Mouse (Mus musculus) midbrain, embryonic 12.5 days (tissue): ENCODE results near the gene Kif19a. TPM values are rescaled to one million over a fixed set of nuclear protein-coding genes. Genes with fewer than 3 reads are reported as not detected.
A peak's percentile ranks its signal among the peaks of the same experiment; 100 is the strongest.

ENCODE experiments used
- ATAC-seq: fragments of 200-750 bp; cut with Nextera tagmentation; 2 replicates; pipeline ENCODE4 v1.8.0; 2017; ENCODE audit warnings: low read depth, moderate TSS enrichment, moderate library complexity; ENCODE audit not compliant: low FRiP score
- H3K27ac ChIP-seq: fragments of 300-500 bp; sonication (generic); replicated peaks from 2 replicates; pipeline ENCODE4 v1.5.1; 2016; ENCODE audit warnings: mild to moderate bottlenecking
- H3K27me3 ChIP-seq: fragments of 300-500 bp; sonication (generic); 2 replicates; pipeline ENCODE4 v1.6.1; 2016; ENCODE audit warnings: mild to moderate bottlenecking
- H3K36me3 ChIP-seq: fragments of 300-500 bp; sonication (generic); 2 replicates; pipeline ENCODE4 v1.6.1; 2016
- H3K4me1 ChIP-seq: fragments of 300-500 bp; sonication (generic); 2 replicates; pipeline ENCODE4 v1.6.1; 2016
- H3K4me2 ChIP-seq: fragments of 300-500 bp; sonication (generic); replicated peaks from 2 replicates; pipeline ENCODE4 v1.6.1; 2016; ENCODE audit warnings: mild to moderate bottlenecking, moderate library complexity
- H3K4me3 ChIP-seq: fragments of 300-500 bp; sonication (generic); 2 replicates; pipeline ENCODE4 v1.5.1; 2016; ENCODE audit warnings: mild to moderate bottlenecking
- H3K9ac ChIP-seq: fragments of 300-500 bp; sonication (generic); replicated peaks from 2 replicates; pipeline ENCODE4 v1.6.1; 2016; ENCODE audit warnings: mild to moderate bottlenecking, moderate library complexity
- H3K9me3 ChIP-seq: fragments of 300-500 bp; sonication (generic); 2 replicates; pipeline ENCODE4 v1.6.1; 2016; ENCODE audit warnings: mild to moderate bottlenecking
- WGBS: fragments of 180-500 bp; shearing (Covaris S2); methylation state at CpG from one replicate; pipeline ENCODE4 v1.1.7; 2016; 5-methylcytosine and 5-hydroxymethylcytosine counted together
- polyA plus RNA-seq: library from polyadenylated mRNA; unstranded; fragments of >200 nt; fragmentation: Nextera tagmentation; extraction: Ambion mirVana; gene quantifications from 2 replicates; pipeline ENCODE4 v1.2.1, GENCODE M21; 2016

Kif19a gene
- 0.45 and 0.73 TPM in 2 replicates for polyA plus RNA-seq

- peaks cover 52% of the 10 kb centered on the region for H3K27me3 ChIP-seq
- peak within 1 kb of the TSS; percentile 72 for H3K4me2 ChIP-seq
- H3K4me3 ChIP-seq = peak within 1 kb of the TSS; percentile 48
- H3K4me1 ChIP-seq = peaks cover 14% of the 10 kb centered on the region; the same call in 1 of the 2 replicates
- peak within 1 kb of the TSS; percentile 43 for H3K9ac ChIP-seq
- ATAC-seq = peak; percentile 75; the same call in 1 of the 2 replicates
- H3K9me3 ChIP-seq = no peaks in the 10 kb centered on the region
- 2% methylated on average over 49 of the region's 51 CpGs for WGBS
- no peaks in the 10 kb centered on the region for H3K36me3 ChIP-seq
- H3K27ac ChIP-seq = no peak within 1 kb of the TSS
These were observed at the start of gene Kif19a for GRCm38 (mm10) chr11:114764820-114765818. Kif19a (plus strand) TSS chr11:114765388.

- Histone ChIP-seq H3K9me3 (no peaks in the 10 kb centered on the region), H3K36me3 (no peaks in the 10 kb centered on the region), H3K4me3 (no peak overlapping the region), H3K9ac (no peak overlapping the region), H3K27ac (no peak overlapping the region), H3K4me1 (peaks cover 3% of the 10 kb centered on the region; the same call in 1 of the 2 replicates), H3K4me2 (no peak overlapping the region), H3K27me3 (no peaks in the 10 kb centered on the region)
- WGBS = 74% methylated on average over 7 of the region's 7 CpGs
- no peak for ATAC-seq
These were observed 49.7 kb upstream of the Kif19a start for GRCm38 (mm10) chr11:114715531-114715930.

GRCm38 (mm10) chr11:114720535-114720934 lies 44.7 kb upstream of the Kif19a start:
- H3K4me1 ChIP-seq = no peaks in the 10 kb centered on the region
- no peak overlapping the region for H3K4me2 ChIP-seq
- no peaks in the 10 kb centered on the region for H3K9me3 ChIP-seq
- H3K9ac ChIP-seq = no peak overlapping the region
- H3K27ac ChIP-seq = no peak overlapping the region
- no peaks in the 10 kb centered on the region; the same call in 1 of the 2 replicates for H3K27me3 ChIP-seq
- whole genome bisulfite sequencing = 87% methylated on average over 10 of the region's 10 CpGs
- H3K4me3 ChIP-seq = no peak overlapping the region
- H3K36me3 ChIP-seq = no peaks in the 10 kb centered on the region
- ATAC-seq = no peak

- 83% methylated on average over 8 of the region's 8 CpGs for WGBS
- ATAC-seq = no peak
- no peak overlapping the region for H3K9ac ChIP-seq
- no peak overlapping the region for H3K4me2 ChIP-seq
- no peak overlapping the region for H3K27ac ChIP-seq
- H3K9me3 ChIP-seq = no peaks in the 10 kb centered on the region
- no peaks in the 10 kb centered on the region for H3K36me3 ChIP-seq
- peaks cover under 1% of the 10 kb centered on the region for H3K27me3 ChIP-seq
- no peak overlapping the region for H3K4me3 ChIP-seq
- H3K4me1 ChIP-seq = peaks cover 8% of the 10 kb centered on the region; the same call in 1 of the 2 replicates
These were observed 42.8 kb upstream of the Kif19a start for GRCm38 (mm10) chr11:114722438-114722837.

GRCm38 (mm10) chr11:114723030-114723429 lies 42.2 kb upstream of the Kif19a start:
- Histone ChIP-seq H3K27me3 (peaks cover 6% of the 10 kb centered on the region), H3K4me3 (no peak overlapping the region), H3K36me3 (no peaks in the 10 kb centered on the region), H3K4me2 (no peak overlapping the region), H3K4me1 (peaks cover 13% of the 10 kb centered on the region; the same call in 1 of the 2 replicates), H3K9ac (no peak overlapping the region), H3K9me3 (no peaks in the 10 kb centered on the region), H3K27ac (no peak overlapping the region)
- 76% methylated on average over 13 of the region's 13 CpGs for WGBS
- no peak for ATAC-seq

- Histone ChIP-seq H3K4me1 (peaks cover 20% of the 10 kb centered on the region), H3K9ac (no peak overlapping the region), H3K4me2 (no peak overlapping the region), H3K27ac (no peak overlapping the region), H3K36me3 (no peaks in the 10 kb centered on the region), H3K27me3 (peaks cover 25% of the 10 kb centered on the region), H3K4me3 (no peak overlapping the region), H3K9me3 (no peaks in the 10 kb centered on the region)
- WGBS = 75% methylated on average over 11 of the region's 11 CpGs
- ATAC-seq = no peak
These were observed 40.2 kb upstream of the Kif19a start for GRCm38 (mm10) chr11:114724787-114725590.

GRCm38 (mm10) chr11:114726965-114727825 lies 38.0 kb upstream of the Kif19a start, which contains the start of gene Dnaic2:
Dnaic2 (plus strand) TSS chr11:114727408.
- peak within 1 kb of the TSS; percentile 36 for H3K4me3 ChIP-seq
- peak within 1 kb of the TSS; percentile 26 for H3K9ac ChIP-seq
- H3K4me2 ChIP-seq = peak within 1 kb of the TSS; percentile 52
- no peak within 1 kb of the TSS for H3K27ac ChIP-seq
- H3K27me3 ChIP-seq = peaks cover 25% of the 10 kb centered on the region
- H3K36me3 ChIP-seq = no peaks in the 10 kb centered on the region
- peak; percentile 90 for ATAC-seq
- WGBS = 9% methylated on average over 34 of the region's 34 CpGs
- H3K4me1 ChIP-seq = peaks cover 20% of the 10 kb centered on the region
- H3K9me3 ChIP-seq = no peaks in the 10 kb centered on the region

GRCm38 (mm10) chr11:114727826-114728186 lies 37.4 kb upstream of the Kif19a start:
- WGBS = 25% methylated on average over 5 of the region's 5 CpGs
- Histone ChIP-seq H3K9ac (peak overlapping the region; percentile 26), H3K36me3 (no peaks in the 10 kb centered on the region), H3K4me2 (peak overlapping the region; percentile 52), H3K27me3 (peaks cover 26% of the 10 kb centered on the region), H3K4me3 (no peak overlapping the region), H3K4me1 (peaks cover 20% of the 10 kb centered on the region), H3K9me3 (no peaks in the 10 kb centered on the region), H3K27ac (no peak overlapping the region)
- ATAC-seq = no peak

GRCm38 (mm10) chr11:114728333-114728732 lies 36.9 kb upstream of the Kif19a start:
- Histone ChIP-seq H3K4me2 (no peak overlapping the region), H3K9me3 (no peaks in the 10 kb centered on the region), H3K9ac (no peak overlapping the region), H3K4me1 (peaks cover 20% of the 10 kb centered on the region), H3K4me3 (no peak overlapping the region), H3K27me3 (peaks cover 29% of the 10 kb centered on the region), H3K27ac (no peak overlapping the region), H3K36me3 (no peaks in the 10 kb centered on the region)
- WGBS = 52% methylated on average over 5 of the region's 5 CpGs
- no peak for ATAC-seq

- Histone ChIP-seq H3K9ac (no peak overlapping the region), H3K27ac (no peak overlapping the region), H3K27me3 (peaks cover 29% of the 10 kb centered on the region), H3K36me3 (no peaks in the 10 kb centered on the region), H3K9me3 (no peaks in the 10 kb centered on the region), H3K4me3 (no peak overlapping the region), H3K4me2 (no peak overlapping the region), H3K4me1 (peaks cover 20% of the 10 kb centered on the region)
- 61% methylated on average over 5 of the region's 6 CpGs for WGBS
- no peak for ATAC-seq
These were observed 35.3 kb upstream of the Kif19a start for GRCm38 (mm10) chr11:114729832-114730363.

GRCm38 (mm10) chr11:114731711-114732110 lies 33.5 kb upstream of the Kif19a start:
- H3K4me1 ChIP-seq = peaks cover 19% of the 10 kb centered on the region
- H3K36me3 ChIP-seq = no peaks in the 10 kb centered on the region
- no peak overlapping the region for H3K9ac ChIP-seq
- H3K27me3 ChIP-seq = peaks cover 29% of the 10 kb centered on the region
- H3K4me2 ChIP-seq = no peak overlapping the region
- H3K9me3 ChIP-seq = no peaks in the 10 kb centered on the region
- ATAC-seq = no peak
- 79% methylated on average over 4 of the region's 4 CpGs for WGBS
- no peak overlapping the region for H3K27ac ChIP-seq
- no peak overlapping the region for H3K4me3 ChIP-seq
